Mouse (Mus musculus) large intestine, adult 2 months (tissue): ENCODE data around the gene Strip2. TPM values are rescaled to one million over a fixed set of nuclear protein-coding genes. Genes with fewer than 3 reads are reported as not detected.

ENCODE experiments used
- DNase-seq: peaks from one replicate; pipeline ENCODE4 v3.0.0-alpha.2; 2012; ENCODE audit warnings: low read depth, low spot score
- WGBS: fragments of 180-500 bp; shearing (Covaris S2); methylation state at CpG from one replicate; pipeline ENCODE4 v1.1.7; 2018; 5-methylcytosine and 5-hydroxymethylcytosine counted together
- polyA plus RNA-seq: library from polyadenylated mRNA; depleted of rRNA; stranded (reverse); fragments of >200 nt; gene quantifications from 2 replicates; pipeline ENCODE4 v1.2.3, GENCODE M21; 2012; rRNA removed

Strip2 gene
- polyA plus RNA-seq, 1 experiment = 0.58 TPM

GRCm38 (mm10) chr6:29987246-29987645 lies 70.4 kb downstream of the Strip2 start:
- DNase-seq = no peak
- 36% methylated on average over 3 of the region's 3 CpGs for WGBS

- DNase-seq = no peak
- WGBS = 66% methylated on average over 9 of the region's 9 CpGs
Observed at GRCm38 (mm10) chr6:29998140-29998539, 81.3 kb downstream of the Strip2 start.

DNA sequence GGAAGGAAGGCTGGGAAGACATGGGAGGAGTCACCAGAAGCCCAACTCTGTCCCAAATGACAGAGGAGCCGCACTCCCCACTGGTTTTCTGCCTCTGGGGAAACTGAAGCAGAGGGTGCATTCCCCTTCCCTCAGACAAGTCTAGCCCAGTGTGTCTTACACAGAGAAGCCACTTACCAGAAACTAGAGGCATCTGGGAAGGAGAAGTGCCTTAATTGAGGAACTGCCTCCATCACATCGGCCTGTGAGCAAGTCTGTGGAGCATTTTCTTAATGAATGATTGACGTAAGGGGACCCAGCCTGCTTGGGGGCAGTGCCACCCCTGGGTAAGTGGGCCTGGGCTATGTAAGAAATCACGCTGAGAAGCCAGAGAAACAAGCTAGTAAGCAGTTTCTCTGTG lies 82.0 kb downstream of the Strip2 start:
- no peak for DNase-seq
- WGBS = 70% methylated on average over 4 of the region's 4 CpGs

- WGBS = 61% methylated on average over 9 of the region's 9 CpGs
- no peak for DNase-seq
Observed at GRCm38 (mm10) chr6:30002628-30003027, 85.8 kb downstream of the Strip2 start.

DNA sequence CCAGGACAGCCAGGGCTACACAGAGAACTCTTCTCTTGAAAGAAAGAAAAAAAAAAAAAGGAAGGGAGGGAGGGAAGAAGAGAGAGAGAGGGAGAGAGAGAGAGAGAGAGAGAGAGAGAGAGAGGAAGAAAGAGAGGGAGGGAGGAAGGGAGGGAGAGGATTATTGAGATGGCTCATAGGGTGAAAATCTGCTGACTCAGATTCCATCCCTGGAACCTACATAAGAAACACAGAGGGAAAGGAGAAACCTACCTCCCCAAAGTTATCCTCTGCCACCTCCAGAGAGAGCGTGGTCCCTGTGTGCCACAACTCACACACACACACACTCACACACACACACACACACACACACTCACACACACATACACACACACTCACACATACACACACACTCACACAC lies 89.0 kb downstream of the Strip2 start:
- DNase-seq = no peak
- WGBS = 100% methylated on average over 1 of the region's 1 CpGs

DNA sequence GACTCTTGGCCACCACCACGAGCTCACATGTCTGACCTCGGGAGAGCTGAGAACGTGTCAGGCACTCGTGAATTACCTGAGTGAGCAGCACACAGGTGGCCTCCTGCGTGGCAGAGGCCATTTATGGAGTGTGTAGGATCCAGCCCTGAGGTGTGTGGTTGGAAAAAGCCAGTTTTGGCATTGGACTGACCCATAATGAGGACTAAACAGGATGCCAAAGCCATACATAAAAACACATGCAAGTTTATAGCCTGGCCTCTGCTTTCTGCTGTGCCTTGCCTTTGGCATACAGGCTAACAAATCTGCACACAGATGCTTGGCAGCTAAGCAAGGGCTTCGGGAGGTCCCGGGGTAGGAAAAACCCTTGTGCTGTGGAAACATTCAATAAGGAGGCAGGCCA lies 92.4 kb downstream of the Strip2 start:
- no peak for DNase-seq
- 76% methylated on average over 7 of the region's 7 CpGs for WGBS

Other genes starting within 250 kb of the Strip2 start
- 2.5 and 2.8 TPM in 2 replicates for gene Tspan33, start 222.8 kb upstream of the Strip2 start, polyA plus RNA-seq
- 10.8 and 14.9 TPM in 2 replicates for gene Smo, start 181.5 kb upstream of the Strip2 start, polyA plus RNA-seq
- 74.3 and 187 TPM in 2 replicates for gene Ahcyl2, start 149.0 kb upstream of the Strip2 start, polyA plus RNA-seq
- gene Nrf1, start 131.0 kb downstream of the Strip2 start, polyA plus RNA-seq = 23.6 and 30.1 TPM in 2 replicates